Mouse (Mus musculus): ENCODE data around the gene Catsperd. TPM values are rescaled to one million over a fixed set of nuclear protein-coding genes. Genes with fewer than 3 reads are reported as not detected.

Gene Catsperd
- polyA plus RNA-seq, 1 experiment from 2014 or later = 0.31 TPM

GRCm38 (mm10) chr17:56684649-56685048, 56.7 kb downstream of the Catsperd start:
- Histone ChIP-seq H3K27me3 (replicated peaks; ENCODE audit: control insufficient read depth, insufficient read depth, low read length) (no peaks in the 10 kb centered on the region), H3K9me3 (ENCODE audit: control insufficient read depth, low read length) (no peaks in the 10 kb centered on the region), H3K36me3 (ENCODE audit: control insufficient read depth, insufficient read depth, low read length) (peaks cover 61% of the 10 kb centered on the region), H3K4me1 (ENCODE audit: control insufficient read depth, insufficient read depth, low read length) (no peaks in the 10 kb centered on the region), H3K4me2 (ENCODE audit: low read depth, low read length) (no peak overlapping the region), H3K9ac (ENCODE audit: low read depth, low read length) (no peak overlapping the region), H3K4me3 (ENCODE audit: low read depth, low read length) (no peak overlapping the region), H3K27ac (replicated peaks; ENCODE audit: low read depth, low read length) (no peak overlapping the region)
- 73% methylated on average over 2 of the region's 2 CpGs for WGBS
- DNase-seq (ENCODE audit: low spot score) = no peak
- ATAC-seq (ENCODE audit: low read depth) = no peak

GRCm38 (mm10) chr17:56686801-56687200, 58.9 kb downstream of the Catsperd start:
- ATAC-seq (ENCODE audit: low read depth) = no peak
- H3K27ac ChIP-seq (replicated peaks; ENCODE audit: low read depth, low read length) = no peak overlapping the region
- WGBS = 89% methylated on average over 2 of the region's 4 CpGs

GRCm38 (mm10) chr17:56688045-56688444, 60.1 kb downstream of the Catsperd start:
- H3K27ac ChIP-seq (replicated peaks; ENCODE audit: low read depth, low read length) = no peak overlapping the region

More at GRCm38 (mm10) chr17:56686801-56687200, 58.9 kb downstream of the Catsperd start:
- no peak for DNase-seq (ENCODE audit: low spot score)
- no peak overlapping the region for H3K4me3 ChIP-seq (ENCODE audit: low read depth, low read length)
- H3K36me3 ChIP-seq (ENCODE audit: control insufficient read depth, insufficient read depth, low read length) = peaks cover 73% of the 10 kb centered on the region
- no peak overlapping the region for H3K9ac ChIP-seq (ENCODE audit: low read depth, low read length)
- no peak overlapping the region for H3K4me2 ChIP-seq (ENCODE audit: low read depth, low read length)
- H3K4me1 ChIP-seq (ENCODE audit: control insufficient read depth, insufficient read depth, low read length) = no peaks in the 10 kb centered on the region
- H3K27me3 ChIP-seq (replicated peaks; ENCODE audit: control insufficient read depth, insufficient read depth, low read length) = no peaks in the 10 kb centered on the region
- H3K9me3 ChIP-seq (ENCODE audit: control insufficient read depth, low read length) = no peaks in the 10 kb centered on the region

GRCm38 (mm10) chr17:56688689-56689088, 60.7 kb downstream of the Catsperd start:
- no peak for DNase-seq (ENCODE audit: low spot score)
- peaks cover 73% of the 10 kb centered on the region for H3K36me3 ChIP-seq (ENCODE audit: control insufficient read depth, insufficient read depth, low read length)
- 81% methylated on average over 2 of the region's 2 CpGs for WGBS

More at GRCm38 (mm10) chr17:56688045-56688444, 60.1 kb downstream of the Catsperd start:
- no peaks in the 10 kb centered on the region for H3K27me3 ChIP-seq (replicated peaks; ENCODE audit: control insufficient read depth, insufficient read depth, low read length)
- H3K9me3 ChIP-seq (ENCODE audit: control insufficient read depth, low read length) = no peaks in the 10 kb centered on the region
- DNase-seq (ENCODE audit: low spot score) (no peak), ATAC-seq (ENCODE audit: low read depth) (no peak)
- 0 out of 2 replicates have a peak, but pooled peaks cover 4% of the 10 kb centered on the region for H3K4me1 ChIP-seq (ENCODE audit: control insufficient read depth, insufficient read depth, low read length)
- peaks cover 73% of the 10 kb centered on the region for H3K36me3 ChIP-seq (ENCODE audit: control insufficient read depth, insufficient read depth, low read length)
- no peak overlapping the region for H3K4me3 ChIP-seq (ENCODE audit: low read depth, low read length)
- H3K4me2 ChIP-seq (ENCODE audit: low read depth, low read length) = no peak overlapping the region
- no peak overlapping the region for H3K9ac ChIP-seq (ENCODE audit: low read depth, low read length)

GRCm38 (mm10) chr17:56693395-56693794, 65.5 kb downstream of the Catsperd start:
- 50% methylated on average over 1 of the region's 1 CpGs for whole genome bisulfite sequencing
- Histone ChIP-seq H3K4me3 (ENCODE audit: low read depth, low read length) (no peak overlapping the region), H3K9me3 (ENCODE audit: control insufficient read depth, low read length) (no peaks in the 10 kb centered on the region), H3K4me1 (ENCODE audit: control insufficient read depth, insufficient read depth, low read length) (peaks cover 10% of the 10 kb centered on the region), H3K27ac (replicated peaks; ENCODE audit: low read depth, low read length) (peak overlapping the region; percentile 53; the same call in 1 of the 2 replicates), H3K27me3 (replicated peaks; ENCODE audit: control insufficient read depth, insufficient read depth, low read length) (no peaks in the 10 kb centered on the region), H3K36me3 (ENCODE audit: control insufficient read depth, insufficient read depth, low read length) (peaks cover 73% of the 10 kb centered on the region), H3K4me2 (ENCODE audit: low read depth, low read length) (no peak overlapping the region), H3K9ac (ENCODE audit: low read depth, low read length) (no peak overlapping the region)
- DNase-seq (ENCODE audit: low spot score) (no peak), ATAC-seq (ENCODE audit: low read depth) (0 out of 2 replicates have a peak, but pooled peaks have one; percentile 11)

More at GRCm38 (mm10) chr17:56688689-56689088, 60.7 kb downstream of the Catsperd start:
- Histone ChIP-seq H3K4me3 (ENCODE audit: low read depth, low read length) (no peak overlapping the region), H3K9ac (ENCODE audit: low read depth, low read length) (no peak overlapping the region), H3K4me1 (ENCODE audit: control insufficient read depth, insufficient read depth, low read length) (peaks cover 6% of the 10 kb centered on the region), H3K27ac (replicated peaks; ENCODE audit: low read depth, low read length) (no peak overlapping the region), H3K4me2 (ENCODE audit: low read depth, low read length) (no peak overlapping the region), H3K27me3 (replicated peaks; ENCODE audit: control insufficient read depth, insufficient read depth, low read length) (no peaks in the 10 kb centered on the region), H3K9me3 (ENCODE audit: control insufficient read depth, low read length) (no peaks in the 10 kb centered on the region)
- no peak for ATAC-seq (ENCODE audit: low read depth)

- Histone ChIP-seq H3K4me2 (ENCODE audit: low read depth, low read length) (no peak overlapping the region), H3K27me3 (replicated peaks; ENCODE audit: control insufficient read depth, insufficient read depth, low read length) (no peaks in the 10 kb centered on the region), H3K9me3 (ENCODE audit: control insufficient read depth, low read length) (no peaks in the 10 kb centered on the region), H3K4me3 (ENCODE audit: low read depth, low read length) (no peak overlapping the region), H3K36me3 (ENCODE audit: control insufficient read depth, insufficient read depth, low read length) (peaks cover 73% of the 10 kb centered on the region), H3K4me1 (ENCODE audit: control insufficient read depth, insufficient read depth, low read length) (peaks cover 10% of the 10 kb centered on the region), H3K27ac (replicated peaks; ENCODE audit: low read depth, low read length) (peak overlapping the region; percentile 53; the same call in 1 of the 2 replicates), H3K9ac (ENCODE audit: low read depth, low read length) (no peak overlapping the region)
- 54% methylated on average over 6 of the region's 6 CpGs for WGBS
- ATAC-seq (ENCODE audit: low read depth) (peak; percentile 88), DNase-seq (ENCODE audit: low spot score) (peak; percentile 91)
These were observed 65.9 kb downstream of the Catsperd start for GRCm38 (mm10) chr17:56693851-56694310.

GRCm38 (mm10) chr17:56700451-56700850, 72.5 kb downstream of the Catsperd start:
- Histone ChIP-seq H3K4me3 (ENCODE audit: low read depth, low read length) (no peak overlapping the region), H3K4me1 (ENCODE audit: control insufficient read depth, insufficient read depth, low read length) (no peaks in the 10 kb centered on the region), H3K27me3 (replicated peaks; ENCODE audit: control insufficient read depth, insufficient read depth, low read length) (no peaks in the 10 kb centered on the region), H3K9ac (ENCODE audit: low read depth, low read length) (no peak overlapping the region), H3K27ac (replicated peaks; ENCODE audit: low read depth, low read length) (no peak overlapping the region), H3K4me2 (ENCODE audit: low read depth, low read length) (no peak overlapping the region), H3K36me3 (ENCODE audit: control insufficient read depth, insufficient read depth, low read length) (peaks cover 96% of the 10 kb centered on the region), H3K9me3 (ENCODE audit: control insufficient read depth, low read length) (no peaks in the 10 kb centered on the region)
- ATAC-seq (ENCODE audit: low read depth) (no peak), DNase-seq (ENCODE audit: low spot score) (no peak)
- WGBS = 88% methylated on average over 2 of the region's 2 CpGs

- Histone ChIP-seq H3K4me3 (ENCODE audit: low read depth, low read length) (no peak overlapping the region), H3K9ac (ENCODE audit: low read depth, low read length) (no peak overlapping the region), H3K27ac (replicated peaks; ENCODE audit: low read depth, low read length) (no peak overlapping the region), H3K4me1 (ENCODE audit: control insufficient read depth, insufficient read depth, low read length) (no peaks in the 10 kb centered on the region), H3K27me3 (replicated peaks; ENCODE audit: control insufficient read depth, insufficient read depth, low read length) (no peaks in the 10 kb centered on the region), H3K4me2 (ENCODE audit: low read depth, low read length) (no peak overlapping the region), H3K9me3 (ENCODE audit: control insufficient read depth, low read length) (no peaks in the 10 kb centered on the region), H3K36me3 (ENCODE audit: control insufficient read depth, insufficient read depth, low read length) (peaks cover 98% of the 10 kb centered on the region)
- no peak for ATAC-seq (ENCODE audit: low read depth)
- 85% methylated on average over 4 of the region's 4 CpGs for WGBS
- DNase-seq (ENCODE audit: low spot score) = no peak
These were observed 75.1 kb downstream of the Catsperd start for GRCm38 (mm10) chr17:56703038-56703437.

- ATAC-seq (ENCODE audit: low read depth) (no peak), DNase-seq (ENCODE audit: low spot score) (no peak)
- Histone ChIP-seq H3K27me3 (replicated peaks; ENCODE audit: control insufficient read depth, insufficient read depth, low read length) (no peaks in the 10 kb centered on the region), H3K36me3 (ENCODE audit: control insufficient read depth, insufficient read depth, low read length) (peaks cover 98% of the 10 kb centered on the region), H3K27ac (replicated peaks; ENCODE audit: low read depth, low read length) (no peak overlapping the region), H3K4me2 (ENCODE audit: low read depth, low read length) (no peak overlapping the region), H3K4me1 (ENCODE audit: control insufficient read depth, insufficient read depth, low read length) (no peaks in the 10 kb centered on the region), H3K9me3 (ENCODE audit: control insufficient read depth, low read length) (no peaks in the 10 kb centered on the region), H3K9ac (ENCODE audit: low read depth, low read length) (no peak overlapping the region), H3K4me3 (ENCODE audit: low read depth, low read length) (no peak overlapping the region)
- WGBS = 90% methylated on average over 1 of the region's 1 CpGs
These were observed 78.6 kb downstream of the Catsperd start for GRCm38 (mm10) chr17:56706515-56706914.
